Mouse (Mus musculus): ENCODE results near the gene Ccer1.
"Not testable (repeated sequence)": the region's sequence is repeated elsewhere in the genome, so short reads cannot be mapped to it uniquely, and the experiment has no call there.

The Ccer1 gene

GRCm38 (mm10) chr10:97692913-97693312 lies at the start of gene Ccer1:
Ccer1 (plus strand) TSS chr10:97693059.
- peak; percentile 41 for DNase-seq (ENCODE audit: low spot score)

GRCm38 (mm10) chr10:97643768-97644167 lies 49.1 kb upstream of the Ccer1 start, which contains the start of gene Epyc:
Epyc (plus strand) TSS chr10:97644068.
- no peak for DNase-seq (ENCODE audit: low spot score)

GRCm38 (mm10) chr10:97650334-97650733 lies 42.5 kb upstream of the Ccer1 start:
- DNase-seq (ENCODE audit: low spot score) = no peak

- no peak for DNase-seq (ENCODE audit: low spot score)
Measured at GRCm38 (mm10) chr10:97659489-97659888, 33.4 kb upstream of the Ccer1 start.

DNA sequence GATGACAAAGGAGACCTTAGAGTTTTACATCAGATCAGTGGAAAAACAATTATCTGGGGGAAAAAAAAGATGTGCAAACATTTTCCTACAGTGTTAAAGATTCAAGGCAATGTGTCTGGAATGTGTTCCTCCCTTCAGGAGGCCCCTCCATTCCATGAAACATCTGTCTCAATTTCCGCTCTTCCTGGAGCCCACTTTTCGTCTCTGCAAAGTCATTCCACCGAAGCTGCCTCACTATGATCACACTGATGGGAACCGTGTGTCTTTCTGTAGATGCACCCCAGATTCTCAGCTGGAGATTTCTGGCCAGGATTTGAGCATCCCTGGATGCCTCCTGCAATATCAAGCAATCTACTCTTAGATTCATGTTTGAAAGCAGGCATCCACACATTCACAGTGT lies 24.2 kb upstream of the Ccer1 start:
- DNase-seq (ENCODE audit: low spot score) = no peak

GRCm38 (mm10) chr10:97670202-97670601 lies 22.7 kb upstream of the Ccer1 start:
- DNase-seq (ENCODE audit: low spot score) = peak; percentile 40

DNA sequence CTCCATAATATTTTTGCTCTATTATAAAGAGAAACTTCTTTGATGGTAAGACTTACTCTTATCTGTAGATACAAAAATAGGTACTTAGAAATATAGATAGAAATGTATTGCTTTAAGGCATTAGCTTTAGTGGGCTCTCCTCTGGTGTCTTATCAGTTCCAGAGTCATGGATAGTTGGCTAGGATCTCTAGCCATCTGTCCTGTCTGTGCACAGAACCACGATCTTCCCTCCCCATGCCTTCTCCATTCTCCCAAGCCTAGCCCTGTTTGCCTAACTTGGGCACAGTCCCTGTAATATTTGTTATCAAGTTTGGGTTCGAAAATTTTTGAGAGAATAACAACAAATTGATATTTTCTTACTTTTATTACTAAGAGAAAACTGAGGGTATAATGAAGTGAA lies 19.6 kb upstream of the Ccer1 start:
- no peak for DNase-seq (ENCODE audit: low spot score)

GRCm38 (mm10) chr10:97682981-97683380 lies 9.9 kb upstream of the Ccer1 start:
- DNase-seq (ENCODE audit: low spot score) = no peak

DNA sequence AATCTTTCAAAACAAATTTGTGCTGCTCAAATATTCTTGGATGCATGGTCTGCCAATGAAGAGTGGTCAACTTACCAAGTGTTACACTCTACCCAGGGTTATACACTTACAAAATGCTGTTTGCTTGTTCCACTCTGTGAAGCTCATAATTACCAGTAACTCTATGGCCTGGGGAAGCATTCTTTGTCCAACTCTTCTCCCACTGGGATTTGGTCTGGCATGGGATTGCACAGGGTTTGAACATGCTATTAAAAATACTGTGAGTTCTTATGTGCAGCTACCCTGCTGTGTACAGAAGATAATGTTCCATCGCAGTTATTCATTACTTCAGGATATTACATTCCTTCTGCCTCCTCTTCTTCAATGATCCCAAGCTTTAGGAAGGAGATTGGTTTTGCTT lies 5.7 kb upstream of the Ccer1 start:
- DNase-seq (ENCODE audit: low spot score) = no peak

DNA sequence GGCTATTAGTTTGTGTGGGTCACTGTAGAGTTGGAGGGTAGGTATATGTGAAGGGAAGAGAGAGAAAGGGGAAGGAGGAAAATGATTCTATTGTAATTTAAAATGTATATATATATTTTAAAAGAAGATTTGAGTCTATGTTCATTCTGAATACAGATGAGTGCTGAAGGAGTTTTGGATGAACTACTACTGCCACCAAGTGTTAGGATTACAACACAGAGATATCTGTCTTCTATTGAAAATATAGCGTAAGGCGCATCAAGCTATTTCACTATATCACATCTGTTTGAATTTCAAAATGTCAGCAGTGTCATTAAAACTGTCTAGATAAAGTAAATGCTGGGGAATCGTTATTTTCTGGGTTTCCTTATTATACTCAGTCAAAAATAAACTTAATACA lies 3.4 kb upstream of the Ccer1 start:
- DNase-seq (ENCODE audit: low spot score) = no peak

- DNase-seq (ENCODE audit: low spot score) = peak; percentile 39
Measured at GRCm38 (mm10) chr10:97693398-97694135, 708 bp downstream of the Ccer1 start.

DNA sequence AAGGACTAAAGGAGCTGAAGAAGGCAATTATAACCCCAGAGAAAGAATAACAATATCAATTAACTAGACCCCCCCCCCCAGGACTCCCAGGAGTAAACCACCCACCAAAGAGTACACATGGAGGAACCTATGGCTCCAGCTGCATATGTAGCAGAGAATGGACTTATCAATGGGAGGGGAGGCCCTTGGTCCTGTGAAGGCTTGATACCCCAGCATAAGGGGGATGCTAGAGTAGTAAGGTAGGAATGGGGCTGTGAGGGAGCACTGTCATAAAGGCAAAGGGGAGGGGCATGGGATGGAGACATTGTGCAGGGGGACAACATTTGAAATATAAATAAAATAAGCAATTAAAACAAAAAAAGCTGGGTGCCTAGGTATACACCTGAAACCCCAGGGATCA lies 9.5 kb downstream of the Ccer1 start:
- DNase-seq (ENCODE audit: low spot score) = no peak

- DNase-seq (ENCODE audit: low spot score) = peak; percentile 54
Measured at GRCm38 (mm10) chr10:97704562-97704961, 11.7 kb downstream of the Ccer1 start.

GRCm38 (mm10) chr10:97712687-97713086 lies 19.8 kb downstream of the Ccer1 start:
- DNase-seq (ENCODE audit: low spot score) = peak; percentile 46

DNA sequence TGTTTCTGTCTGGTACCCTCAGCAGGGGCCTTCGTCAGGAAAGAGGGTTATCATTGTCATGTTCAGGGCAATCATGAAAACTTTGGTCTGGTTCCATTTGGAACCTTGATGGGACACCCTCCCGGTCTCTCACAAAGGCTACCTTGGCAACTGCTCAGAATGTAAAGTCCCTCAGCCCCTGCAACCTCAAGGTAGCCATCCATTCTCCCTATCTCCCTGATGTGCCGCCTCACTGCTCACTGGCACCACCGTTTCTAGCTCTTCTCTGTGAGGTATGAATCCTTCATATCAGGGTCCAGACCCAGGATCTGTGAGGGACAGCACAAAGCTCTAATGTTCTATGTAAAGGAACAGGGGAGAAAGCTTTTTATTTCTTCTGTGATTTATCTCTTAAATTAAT lies 21.7 kb downstream of the Ccer1 start:
- no peak for DNase-seq (ENCODE audit: low spot score)

DNA sequence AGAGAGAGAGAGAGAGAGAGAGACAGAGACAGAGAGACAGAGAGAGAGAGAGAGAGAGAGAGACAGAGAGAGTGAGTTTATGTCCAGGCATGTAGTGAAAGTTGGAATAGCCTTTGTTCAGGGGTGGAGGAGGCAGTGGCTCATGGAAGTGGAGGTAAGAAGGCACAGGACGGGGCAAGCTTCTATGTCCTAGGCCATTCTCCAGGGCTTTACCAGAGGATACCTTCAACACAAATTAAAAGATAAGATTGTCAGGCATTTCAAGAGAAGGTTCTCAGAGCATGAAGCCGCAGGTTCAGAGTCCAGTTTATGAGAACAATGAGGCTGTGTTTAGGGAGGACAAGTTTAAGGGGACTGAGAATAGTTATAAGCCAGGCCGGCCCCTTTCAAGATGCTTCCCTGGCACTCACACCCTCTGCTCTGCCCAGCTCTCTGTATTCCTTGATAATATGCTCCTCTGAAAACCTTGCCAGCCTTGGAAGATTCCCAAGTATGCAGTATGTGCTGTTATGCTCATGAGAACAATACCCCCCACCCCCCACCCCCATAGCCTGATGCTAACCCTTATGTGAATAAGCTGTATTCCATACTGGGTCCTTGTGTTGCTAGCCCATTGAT lies 22.5 kb downstream of the Ccer1 start:
- DNase-seq (ENCODE audit: low spot score) = no peak

DNA sequence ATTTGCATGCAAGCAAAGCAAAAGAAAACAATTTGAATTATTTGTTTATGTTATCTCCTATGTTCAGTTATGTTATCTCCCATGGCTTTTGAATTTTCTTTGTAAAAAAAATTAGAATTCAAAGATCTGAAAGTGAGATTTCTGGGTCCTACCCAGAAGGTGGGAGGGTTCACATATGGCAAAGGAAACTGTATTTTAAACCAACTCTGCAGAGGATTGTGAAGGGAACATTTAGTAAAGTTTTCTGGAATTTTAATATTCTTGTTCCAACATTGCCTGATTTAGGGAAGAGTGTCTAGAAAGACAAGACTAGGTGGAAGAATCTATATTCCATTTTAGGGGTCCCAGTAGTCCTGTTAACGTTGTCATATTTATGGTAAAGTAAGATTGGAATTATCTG lies 24.4 kb downstream of the Ccer1 start:
- DNase-seq (ENCODE audit: low spot score) = no peak

GRCm38 (mm10) chr10:97718021-97718420 lies 25.2 kb downstream of the Ccer1 start:
- no peak for DNase-seq (ENCODE audit: low spot score)

DNA sequence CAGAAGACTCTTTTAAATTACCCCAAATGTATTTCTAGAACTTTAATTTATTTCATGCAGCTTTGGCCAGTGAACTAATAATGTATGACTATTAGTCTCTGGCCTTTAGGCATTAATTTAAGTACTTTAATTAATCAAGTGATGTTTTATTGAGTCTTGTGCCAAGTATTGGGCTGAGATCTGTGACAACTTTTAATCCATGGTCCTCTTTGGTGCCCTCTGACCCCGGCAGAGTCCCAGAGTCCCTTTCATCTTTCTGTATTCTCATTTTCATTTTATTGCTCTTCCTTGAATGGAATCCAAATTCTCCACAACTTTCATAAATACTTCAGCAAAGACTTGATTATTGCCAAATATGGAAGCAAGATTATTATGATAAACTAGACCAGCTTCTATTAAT lies 27.8 kb downstream of the Ccer1 start:
- DNase-seq (ENCODE audit: low spot score) = no peak

DNA sequence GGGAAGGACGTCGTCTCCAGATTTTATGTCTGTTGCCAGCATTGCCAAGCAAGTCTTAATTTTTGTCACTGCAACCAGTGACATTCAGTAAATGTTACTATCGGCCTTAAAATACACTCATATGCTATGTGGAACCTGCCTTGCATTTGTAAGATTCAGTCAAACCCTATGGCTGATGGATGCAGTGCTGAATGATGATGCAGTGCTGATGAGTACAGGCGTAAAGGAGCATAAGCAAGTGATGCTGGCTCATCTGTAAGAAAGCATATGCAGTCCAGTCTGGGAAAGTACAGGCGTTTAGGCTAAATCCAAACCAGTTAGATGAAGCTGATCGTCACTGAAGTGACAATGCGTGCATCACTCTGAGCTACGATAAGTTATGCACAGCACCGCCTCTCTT lies 29.9 kb downstream of the Ccer1 start:
- DNase-seq (ENCODE audit: low spot score) = no peak

GRCm38 (mm10) chr10:97725929-97726328 lies 33.1 kb downstream of the Ccer1 start:
- DNase-seq (ENCODE audit: low spot score) = no peak

DNA sequence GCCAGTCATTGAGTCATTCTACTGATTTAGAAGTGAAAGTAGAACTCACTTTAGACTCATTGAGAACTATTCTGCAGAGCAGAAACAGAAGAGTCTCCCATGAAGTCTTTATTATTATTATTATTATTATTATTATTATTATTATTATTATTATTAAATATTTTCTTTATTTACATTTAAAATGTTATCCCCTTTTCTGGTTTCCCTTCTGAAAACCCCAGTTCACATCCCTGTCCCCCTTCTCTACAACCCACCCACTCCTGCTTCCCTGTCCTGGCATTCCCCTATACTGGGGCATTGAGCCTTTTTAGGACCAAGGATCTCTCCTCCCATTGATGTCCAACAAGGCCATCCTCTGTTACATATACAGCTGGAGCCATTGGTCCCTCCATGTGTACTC lies 33.8 kb downstream of the Ccer1 start, which contains the start of gene C030005K15Rik:
Gene C030005K15Rik, minus strand, starts transcription at position 101 of the 400 bp plus-strand sequence.
- DNase-seq (ENCODE audit: low spot score) = not testable (repeated sequence)

Data from testis, postnatal 10 days (tissue).